Mouse (Mus musculus) ES-E14 (cell line): ENCODE data around the gene Poll. TPM values are rescaled to one million over a fixed set of nuclear protein-coding genes. Genes with fewer than 3 reads are reported as not detected.

ENCODE experiments used
- DNase-seq: peaks from one replicate; pipeline ENCODE4 v3.0.0-alpha.2; 2013; ENCODE audit warnings: low read depth, low spot score
- H3K27ac ChIP-seq: 2 replicates; pipeline ENCODE4 v1.5.1; 2012; ENCODE audit warnings: low read depth, mild to moderate bottlenecking, low read length, moderate library complexity, mixed read lengths; ENCODE audit not compliant: poor library complexity, insufficient read depth, severe bottlenecking
- H3K36me3 ChIP-seq: 2 replicates; pipeline ENCODE4 v1.6.1; 2012; ENCODE audit warnings: mild to moderate bottlenecking, low read length, moderate library complexity, mixed read lengths; ENCODE audit not compliant: control insufficient read depth, poor library complexity, insufficient read depth, severe bottlenecking
- H3K4me1 ChIP-seq, 2 experiments: fragments of 150-350 bp in 1 of 2; sonication (generic) in 1 of 2; 2 replicates each; pipeline ENCODE4 v1.6.1; 2012; ENCODE audit warnings: low read length in 2 of 2, mild to moderate bottlenecking in 1 of 2, mixed read lengths in 1 of 2; ENCODE audit not compliant: control insufficient read depth in 2 of 2, insufficient read depth in 2 of 2, poor library complexity in 1 of 2
- H3K4me3 ChIP-seq, 2 experiments: fragments of 150-350 bp in 1 of 2; sonication (generic) in 1 of 2; 2 replicates each; pipeline ENCODE4 v1.5.1; 2012; ENCODE audit warnings: low read length in 2 of 2, low read depth in 1 of 2, mild to moderate bottlenecking in 1 of 2, mixed read lengths in 1 of 2; ENCODE audit not compliant: insufficient read depth in 1 of 2, poor library complexity in 1 of 2, severe bottlenecking in 1 of 2
- H3K9ac ChIP-seq: 2 replicates; pipeline ENCODE4 v1.6.1; 2012; ENCODE audit warnings: low read depth, mild to moderate bottlenecking, low read length, mixed read lengths; ENCODE audit not compliant: poor library complexity, insufficient read depth, severe bottlenecking
- H3K9me3 ChIP-seq: fragments of 150-350 bp; sonication (generic); 2 replicates; pipeline ENCODE4 v1.6.1; 2012; ENCODE audit warnings: low read depth, mild to moderate bottlenecking, low read length; ENCODE audit not compliant: control insufficient read depth, insufficient read depth
- CHD2 ChIP-seq: IDR thresholded peaks from 2 replicates; pipeline ENCODE4 v1.6.1; 2014; ENCODE audit warnings: mild to moderate bottlenecking, low read depth, low read length, inconsistent platforms
- HCFC1 ChIP-seq: IDR thresholded peaks from 2 replicates; pipeline ENCODE4 v1.6.1; 2012; ENCODE audit warnings: low read length, inconsistent platforms, borderline replicate concordance; ENCODE audit not compliant: insufficient read depth
- MAFK ChIP-seq: IDR thresholded peaks from 2 replicates; pipeline ENCODE4 v1.6.1; 2014; ENCODE audit warnings: mild to moderate bottlenecking, low read depth, low read length, inconsistent platforms; ENCODE audit not compliant: insufficient read depth
- ZC3H11A ChIP-seq: IDR thresholded peaks from 2 replicates; pipeline ENCODE4 v1.6.1; 2012; ENCODE audit warnings: low read depth, mild to moderate bottlenecking, inconsistent platforms, low read length, borderline replicate concordance
- ZNF384 ChIP-seq: IDR thresholded peaks from 2 replicates; pipeline ENCODE4 v1.6.1; 2012; ENCODE audit warnings: low read depth, low read length, inconsistent platforms
- in situ Hi-C, 2 experiments: fragments of 600-800 bp; cut with MboI; formaldehyde crosslinking; loops; one replicate each; pipeline ENCODE4 v1.15.1; 2025; ENCODE audit warnings: low sequenced_read_pairs in 2 of 2, inconsistent platforms in 1 of 2; ENCODE audit not compliant: unreplicated experiment in 2 of 2
- total RNA-seq: library from RNA; depleted of rRNA; stranded (reverse); fragments of 300-350 nt; gene quantifications from 2 replicates; pipeline ENCODE4 v1.2.3, GENCODE M21; 2012; rRNA removed

Poll gene
- total RNA-seq: 13.4 and 16.0 TPM in 2 replicates

GRCm38 (mm10) chr19:45560153-45560890 lies at the start of gene Poll, which contains the start of gene Gm17018:
Poll (minus strand) TSS chr19:45560531.
Gm17018 (plus strand) TSS chr19:45560615.
- peaks cover 10% of the 10 kb centered on the region for H3K36me3 ChIP-seq
- in situ Hi-C loops: no loop called here
- H3K9me3 ChIP-seq: no peaks in the 10 kb centered on the region
- peak within 1 kb of the TSS; percentile 17; the same call in 1 of the 2 replicates for H3K27ac ChIP-seq
- H3K4me1 ChIP-seq: peaks cover 2 to 3% of the 10 kb centered on the region in 2 experiments; a peak in 2 of 4 replicates
- H3K9ac ChIP-seq: peak within 1 kb of the TSS; percentile 80
- DNase-seq: peak; percentile 65
- peak; percentile 72; the same call in 1 of the 2 replicates for TF ChIP-seq CHD2
- peak; percentile 81 for TF ChIP-seq HCFC1
- TF ChIP-seq MAFK: peak; percentile 28; the same call in 1 of the 2 replicates
- TF ChIP-seq ZNF384: peak; percentile 100
- TF ChIP-seq ZC3H11A: no peak
- peak within 1 kb of the TSS; percentile 87 to 94 for H3K4me3 ChIP-seq

DNA sequence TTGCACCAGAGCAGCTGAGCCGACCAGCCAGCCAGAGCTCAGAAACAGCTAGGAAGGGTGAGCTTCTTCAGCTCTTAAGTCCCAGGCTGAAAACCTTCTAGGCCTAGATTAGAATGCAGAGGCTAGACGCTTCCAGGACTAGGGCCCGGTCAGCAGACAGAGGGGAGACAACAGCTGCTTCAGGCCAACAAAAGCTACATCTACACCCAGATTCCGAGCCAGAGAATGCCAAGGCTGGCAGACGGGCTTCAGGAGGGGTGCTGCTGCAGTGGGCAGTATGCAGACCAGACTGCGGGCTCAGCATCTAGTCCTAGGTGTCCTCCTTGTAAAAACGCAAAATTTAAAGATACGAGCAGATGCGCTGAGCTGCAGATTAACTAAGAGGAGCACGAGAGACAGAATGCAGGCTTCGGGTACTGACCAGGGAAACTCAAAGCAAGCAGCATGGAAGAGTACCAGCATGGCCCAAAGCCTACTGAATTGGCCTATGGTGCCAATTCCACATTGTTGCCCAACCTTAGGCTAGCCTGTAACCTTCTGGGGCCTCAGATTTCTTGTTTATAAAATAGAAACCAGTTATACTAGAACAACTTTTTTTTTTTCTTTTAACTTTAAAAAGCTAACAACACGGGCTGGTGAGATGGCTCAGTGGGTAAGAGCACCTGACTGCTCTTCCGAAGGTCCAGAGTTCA lies 48.5 kb upstream of the Poll start:
- Histone ChIP-seq H3K4me1 (peaks cover 0 to 6% of the 10 kb centered on the region in 2 experiments; a peak in 1 of 4 replicates), H3K4me3 (no peak overlapping the region), H3K36me3 (no peaks in the 10 kb centered on the region), H3K27ac (no peak overlapping the region; the same call in 1 of the 2 replicates), H3K9me3 (no peaks in the 10 kb centered on the region), H3K9ac (no peak overlapping the region)
- TF ChIP-seq ZC3H11A (no peak), ZNF384 (no peak), HCFC1 (no peak), CHD2 (no peak), MAFK (no peak)
- no peak for DNase-seq
- in situ Hi-C loops: no loop called here

DNA sequence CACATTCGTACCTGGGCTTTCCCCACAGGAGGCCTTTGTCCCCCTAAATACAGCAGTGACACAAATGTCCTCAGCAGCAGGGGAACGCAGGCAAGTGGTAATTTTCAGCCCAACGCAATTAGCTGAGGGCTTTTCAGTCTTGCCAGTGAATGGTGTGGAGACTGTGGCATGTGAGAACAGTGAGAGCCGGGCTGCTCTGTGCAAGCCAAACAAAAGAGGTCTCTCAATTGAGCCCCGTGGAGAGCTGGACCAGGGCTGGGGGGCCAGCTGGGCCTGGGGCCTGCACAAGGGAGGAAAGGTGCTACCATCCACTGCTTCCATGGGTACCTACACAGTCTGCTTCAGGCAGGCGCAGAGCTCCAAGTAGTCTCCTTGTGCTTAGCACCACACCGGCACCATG lies 47.1 kb upstream of the Poll start:
- Histone ChIP-seq H3K9ac (no peak overlapping the region), H3K36me3 (no peaks in the 10 kb centered on the region), H3K4me1 (peaks cover 0 to 6% of the 10 kb centered on the region in 2 experiments; a peak in 1 of 4 replicates), H3K9me3 (no peaks in the 10 kb centered on the region), H3K4me3 (no peak overlapping the region), H3K27ac (no peak overlapping the region)
- no peak for DNase-seq
- in situ Hi-C loops: no loop called here
- no peak for TF ChIP-seq HCFC1
- TF ChIP-seq MAFK: no peak
- TF ChIP-seq ZC3H11A: no peak
- no peak for TF ChIP-seq ZNF384
- no peak for TF ChIP-seq CHD2

GRCm38 (mm10) chr19:45606701-45607100 lies 46.4 kb upstream of the Poll start:
- Histone ChIP-seq H3K4me3 (no peak overlapping the region), H3K9me3 (no peaks in the 10 kb centered on the region), H3K4me1 (peaks cover 0 to 2% of the 10 kb centered on the region in 2 experiments; a peak in 1 of 4 replicates), H3K27ac (no peak overlapping the region), H3K9ac (no peak overlapping the region), H3K36me3 (no peaks in the 10 kb centered on the region)
- no peak for DNase-seq
- in situ Hi-C loops: no loop called here
- TF ChIP-seq ZC3H11A (no peak), MAFK (no peak), ZNF384 (no peak), HCFC1 (no peak), CHD2 (no peak)
